Mouse (Mus musculus): Measurements from ENCODE around the gene Ttc7b.

The Ttc7b gene

DNA sequence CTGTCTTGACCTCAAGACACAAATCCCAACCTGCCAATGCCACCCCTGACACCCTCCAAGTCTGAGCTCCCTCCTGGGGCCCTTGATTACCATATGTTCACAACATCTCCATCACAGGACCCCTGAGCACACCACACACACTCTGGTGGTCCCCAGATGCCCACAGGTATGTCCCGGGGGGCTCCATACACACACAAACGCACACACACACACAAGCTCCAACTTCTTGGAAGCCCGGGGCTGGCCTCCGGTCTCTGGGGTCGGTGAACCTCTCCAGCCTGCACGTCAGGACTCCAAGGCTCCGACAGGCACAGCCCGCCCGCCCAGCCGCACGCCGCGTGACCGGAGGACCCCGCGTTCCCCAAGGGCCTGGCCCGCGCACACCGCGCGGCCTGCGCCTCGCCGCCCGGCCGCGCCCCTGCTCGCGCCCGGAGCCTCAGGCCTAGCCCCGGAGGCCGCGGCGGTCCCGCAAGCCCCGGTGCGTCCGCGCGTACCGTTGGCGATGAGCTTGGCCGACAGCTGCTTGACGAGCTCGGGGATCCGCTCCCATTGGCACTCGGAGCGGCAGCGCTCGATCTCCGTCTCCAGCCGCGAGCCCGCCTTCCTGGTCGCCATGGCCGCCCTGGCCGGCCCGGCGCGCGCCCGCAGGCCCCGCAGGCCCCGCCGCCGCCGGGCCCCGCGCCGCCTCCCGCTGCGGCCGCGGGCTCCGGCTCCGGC is 391 bp downstream of the Ttc7b start:
- peak; percentile 30 to 31 for DNase-seq

DNA sequence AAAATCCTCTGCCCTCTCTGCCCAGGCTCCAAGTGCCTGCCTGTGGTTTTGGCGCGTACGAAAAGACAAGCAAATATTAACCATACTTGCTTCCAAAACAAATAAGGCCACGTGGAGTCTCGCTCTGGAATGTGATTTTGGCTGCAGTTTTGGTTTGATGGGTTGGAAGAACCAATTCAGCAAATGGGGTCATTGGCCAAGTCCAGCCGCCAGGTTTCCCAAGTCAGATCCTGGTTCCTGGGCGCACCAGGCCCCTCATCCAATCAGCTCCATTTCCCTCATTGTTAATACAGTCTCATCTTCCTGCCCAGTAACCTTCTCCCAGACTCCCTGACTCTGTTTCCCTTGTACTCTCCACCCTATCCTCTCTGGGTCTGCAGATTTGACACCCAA is 946 bp downstream of the Ttc7b start:
- no peak for DNase-seq

DNA sequence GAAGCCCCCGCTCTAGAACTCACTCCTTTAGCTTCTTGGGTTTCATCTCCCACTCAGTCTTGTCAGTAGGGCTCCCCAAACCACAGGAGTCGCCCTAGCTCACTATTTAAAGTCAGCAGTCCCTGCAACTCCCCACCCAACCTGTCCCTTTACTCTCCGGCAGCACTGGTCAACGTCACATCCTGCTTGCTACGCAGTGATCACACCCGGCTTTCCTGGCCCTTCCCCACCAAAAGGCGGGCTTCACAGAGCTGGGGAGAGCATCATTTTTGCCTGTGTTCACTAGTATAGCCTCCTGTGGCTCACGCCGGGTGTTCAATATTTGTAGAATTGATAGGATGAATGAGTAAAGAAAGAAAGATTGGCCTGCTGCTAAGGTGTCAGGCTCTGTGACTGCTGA is 3.3 kb downstream of the Ttc7b start:
- no peak for DNase-seq

DNA sequence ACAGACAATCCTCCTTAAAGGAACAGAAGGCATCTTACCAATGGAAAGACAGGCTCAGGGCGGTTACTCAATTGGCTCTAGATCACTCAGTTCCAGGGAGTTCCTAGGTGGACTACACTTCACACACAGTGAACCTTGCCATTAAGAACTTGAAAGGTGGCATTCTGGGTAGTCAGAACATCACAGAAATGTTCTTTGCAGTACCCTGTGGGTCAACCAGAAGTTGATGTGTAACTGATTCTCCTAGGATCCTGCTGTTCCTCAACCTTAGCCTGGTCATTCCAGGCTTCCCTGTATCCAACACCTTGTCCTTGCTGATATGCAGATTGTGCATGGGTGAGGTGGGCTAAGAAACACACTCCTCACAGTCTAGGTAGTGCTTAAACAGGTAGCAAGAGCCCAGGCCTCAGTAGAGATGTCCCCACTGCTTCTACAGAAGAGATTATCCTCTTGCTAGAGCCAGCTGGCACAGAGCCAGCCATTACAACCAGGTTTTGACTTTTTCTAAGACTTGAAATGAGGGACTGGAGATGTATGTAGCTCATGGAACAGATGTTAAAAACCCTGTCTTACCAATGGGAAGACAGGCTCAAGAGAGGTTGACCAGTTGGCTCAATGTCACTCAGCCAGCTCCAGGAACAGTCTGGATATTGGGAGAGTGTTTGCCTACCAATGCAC is 4.3 kb downstream of the Ttc7b start:
- DNase-seq, result no peak

DNA sequence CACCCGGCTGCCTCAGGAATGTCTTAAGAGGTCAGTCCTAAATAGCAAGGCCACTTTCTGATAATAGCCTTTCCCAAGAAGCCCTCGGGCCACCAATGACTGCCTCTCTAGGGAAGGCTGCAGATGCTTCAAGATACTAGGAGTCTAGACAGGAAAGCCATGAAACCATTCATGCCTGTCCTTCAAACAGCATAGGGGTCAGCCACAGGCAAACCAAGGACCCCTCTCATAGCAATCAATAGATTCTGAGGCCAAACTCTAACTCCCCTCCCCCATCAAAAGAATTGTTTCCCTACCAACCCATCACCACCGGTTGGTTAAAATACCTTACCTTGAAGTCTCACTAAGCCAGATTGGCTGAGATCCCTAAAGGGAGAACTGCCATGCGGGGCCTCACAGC is 5.1 kb downstream of the Ttc7b start:
- DNase-seq, result no peak

DNA sequence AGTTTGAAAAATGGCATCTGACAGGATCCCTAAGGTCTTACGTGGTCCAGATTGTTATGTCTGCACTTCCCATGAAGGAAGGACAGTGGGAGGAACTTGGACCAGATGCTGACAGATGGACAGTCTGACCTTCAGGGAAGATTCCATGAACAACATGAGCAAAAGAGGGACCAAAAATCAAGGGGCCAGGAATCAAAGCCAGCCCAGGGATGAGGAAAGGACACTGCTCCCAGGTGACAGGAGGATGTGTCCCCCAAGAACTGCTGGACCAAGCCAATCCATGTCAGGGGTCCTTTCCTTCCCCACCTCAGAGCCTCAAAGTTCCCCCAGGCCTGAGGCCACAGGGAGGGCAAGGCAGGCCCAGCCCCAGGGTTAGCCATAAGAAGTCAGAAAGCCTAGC is 6.0 kb downstream of the Ttc7b start:
- no peak for DNase-seq

DNA sequence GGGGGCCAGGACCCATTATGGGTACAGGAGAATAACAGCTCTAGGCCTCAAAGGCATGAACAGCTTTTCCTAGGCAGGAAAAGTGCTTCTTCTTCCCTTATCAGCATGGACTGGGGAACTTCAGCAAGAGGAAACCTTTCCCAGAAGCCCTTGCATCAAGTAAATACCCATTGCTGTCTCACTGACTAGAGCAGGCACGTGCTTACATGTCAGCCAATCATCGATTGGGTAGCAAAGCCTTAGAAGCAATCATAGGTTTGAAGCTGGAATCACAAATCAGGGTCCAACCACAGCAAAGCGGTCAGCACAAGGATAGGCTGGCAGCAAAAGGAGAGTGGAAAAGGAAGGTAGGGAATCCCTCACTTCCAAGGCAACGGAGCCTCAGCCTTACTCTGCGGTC is 7.5 kb downstream of the Ttc7b start:
- no peak for DNase-seq

DNA sequence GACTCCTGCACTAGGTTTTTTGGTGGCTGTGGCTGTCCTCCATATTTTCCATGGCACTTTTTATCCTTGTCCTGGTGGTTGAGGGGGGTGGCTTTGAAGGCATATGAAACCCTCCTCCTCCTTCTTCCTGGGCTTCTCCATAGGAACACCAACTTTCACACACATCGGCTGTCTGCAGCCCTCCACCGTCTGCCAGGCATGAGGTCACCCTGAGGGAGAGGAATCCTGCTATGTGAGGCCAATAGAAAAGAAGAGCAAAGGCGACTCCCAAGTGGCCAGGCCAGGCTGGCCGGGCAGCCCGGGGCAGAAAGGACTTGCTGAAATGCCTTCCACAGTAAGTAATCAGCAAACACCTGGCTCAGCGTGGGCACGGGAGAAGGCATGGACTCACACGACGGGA is 8.0 kb downstream of the Ttc7b start:
- no peak for DNase-seq

DNA sequence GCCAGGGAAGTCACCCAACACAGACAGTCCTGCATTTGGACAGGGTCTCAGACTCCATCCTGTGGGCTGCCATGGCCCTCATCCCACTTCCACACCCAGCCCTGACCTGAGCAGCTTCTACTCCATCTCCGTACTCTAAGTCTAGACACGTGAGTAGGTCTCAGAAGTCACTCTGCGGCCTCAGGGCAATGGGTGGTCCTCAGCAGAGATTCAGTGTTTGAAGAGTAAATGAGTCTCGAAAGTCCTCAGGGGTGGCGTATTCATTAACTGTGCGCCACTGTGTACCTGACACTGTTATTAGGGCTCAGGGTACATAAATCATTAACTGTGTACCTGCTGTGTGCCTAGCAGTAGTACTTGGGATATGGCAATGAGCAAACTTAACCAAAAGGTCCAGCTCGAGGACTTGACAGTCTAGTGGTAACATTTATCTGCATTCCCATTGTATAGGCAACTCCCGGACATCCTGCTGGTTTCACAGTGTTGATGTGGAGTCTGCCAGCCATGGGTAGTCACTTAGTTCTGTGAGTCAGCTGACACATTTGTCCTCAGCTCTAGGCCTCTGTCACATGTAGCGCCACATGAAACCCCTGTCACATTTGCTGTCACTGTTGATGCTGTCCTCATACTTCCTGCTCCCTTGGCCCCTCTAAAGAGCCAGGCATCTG is 10.9 kb downstream of the Ttc7b start:
- DNase-seq, result no peak

DNA sequence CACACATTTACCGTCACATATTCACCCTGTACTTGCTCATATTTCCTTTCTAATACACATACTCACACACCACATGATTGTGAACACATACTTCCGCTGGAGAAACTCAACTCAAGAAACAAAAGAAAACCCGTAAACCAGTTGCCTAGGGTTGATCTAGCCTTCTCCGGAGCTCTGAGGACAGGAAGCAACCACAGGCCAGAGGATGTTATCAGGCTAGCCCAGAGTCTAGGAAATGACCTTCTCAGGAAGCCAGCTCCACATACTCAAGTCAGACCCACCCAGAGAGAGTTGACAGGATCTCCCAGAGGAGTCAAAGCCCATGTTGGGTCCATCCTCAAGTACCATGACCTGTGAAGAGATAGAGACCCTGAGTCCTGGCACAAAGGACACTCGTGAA is 12.0 kb downstream of the Ttc7b start:
- DNase-seq, result no peak

DNA sequence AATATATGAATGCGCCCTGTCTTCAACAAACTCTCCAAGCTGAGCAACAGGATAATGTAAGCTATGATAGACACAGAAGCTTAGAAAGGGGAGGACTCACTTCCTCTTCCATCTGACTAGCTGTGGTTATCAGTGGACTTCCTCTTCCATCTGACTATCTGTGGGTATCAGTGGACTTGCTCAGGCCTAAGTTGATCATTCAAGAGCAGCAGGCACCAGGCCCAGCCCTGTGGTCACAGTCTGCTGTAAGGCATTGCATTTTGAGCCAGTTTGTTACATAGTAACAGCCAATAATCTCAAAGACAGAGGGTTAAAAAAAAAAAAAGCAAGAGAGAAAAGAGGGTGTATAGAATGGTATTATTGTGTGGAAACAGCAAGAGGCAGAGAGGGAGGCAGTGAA is 15.1 kb downstream of the Ttc7b start:
- DNase-seq, result no peak

DNA sequence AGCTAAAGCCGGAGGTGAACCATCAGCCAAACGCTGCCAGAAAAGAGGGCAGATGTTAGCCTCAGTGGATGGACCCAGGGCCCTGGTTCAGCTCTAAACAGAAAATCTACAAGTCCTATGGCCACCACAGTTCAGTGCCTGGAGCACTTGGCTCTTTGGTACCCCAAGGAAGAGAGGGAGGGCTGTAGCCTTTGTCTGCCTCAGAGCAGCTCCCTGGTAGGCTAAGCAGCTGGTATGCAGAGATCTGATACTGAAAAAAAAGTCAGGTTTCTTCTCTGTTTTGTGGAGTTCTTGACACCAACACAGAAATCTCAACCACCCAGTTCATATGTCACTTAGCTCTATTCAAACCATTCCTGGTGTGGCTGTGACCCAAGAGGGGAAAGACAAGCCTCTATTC is 16.0 kb downstream of the Ttc7b start:
- no peak for DNase-seq

DNA sequence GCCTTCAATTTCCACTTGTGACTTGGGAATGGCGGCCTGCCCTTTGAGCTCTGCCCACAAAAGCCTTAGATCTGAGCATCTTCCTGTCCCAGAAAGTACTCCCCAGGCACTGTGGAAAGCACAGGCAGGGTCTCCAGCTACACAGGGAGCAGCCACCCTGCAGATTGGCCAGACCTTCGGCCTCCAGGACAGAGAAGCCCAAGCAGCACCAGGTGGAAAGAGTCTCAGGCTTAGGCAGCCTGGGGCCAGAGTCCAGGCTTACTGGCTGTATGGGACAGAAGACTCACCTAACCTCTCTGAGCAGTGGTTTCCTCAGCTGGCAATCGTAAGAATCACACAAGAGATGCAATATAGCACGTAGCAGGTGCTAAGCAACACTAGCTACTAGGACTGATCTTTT is 17.0 kb downstream of the Ttc7b start:
- no peak for DNase-seq

DNA sequence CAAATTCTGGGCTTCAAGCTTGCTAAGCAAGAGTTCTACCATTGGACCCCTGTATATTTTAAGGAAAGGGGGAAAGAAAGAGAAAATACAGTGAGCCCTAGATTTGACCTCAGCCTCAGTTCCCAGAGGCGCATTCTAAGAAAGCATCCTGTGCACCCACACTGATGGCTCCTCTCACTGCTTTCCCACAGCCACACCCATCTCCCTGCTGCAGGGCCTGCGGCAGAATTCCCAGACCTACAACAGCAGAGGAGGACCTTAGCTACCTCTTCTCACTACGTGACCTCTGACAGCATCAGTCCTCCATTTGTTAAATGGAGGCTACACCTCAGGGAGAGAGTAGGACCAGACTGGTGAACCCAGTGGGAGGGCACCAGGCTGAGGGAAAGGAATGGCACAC is 18.1 kb downstream of the Ttc7b start:
- DNase-seq, result no peak

DNA sequence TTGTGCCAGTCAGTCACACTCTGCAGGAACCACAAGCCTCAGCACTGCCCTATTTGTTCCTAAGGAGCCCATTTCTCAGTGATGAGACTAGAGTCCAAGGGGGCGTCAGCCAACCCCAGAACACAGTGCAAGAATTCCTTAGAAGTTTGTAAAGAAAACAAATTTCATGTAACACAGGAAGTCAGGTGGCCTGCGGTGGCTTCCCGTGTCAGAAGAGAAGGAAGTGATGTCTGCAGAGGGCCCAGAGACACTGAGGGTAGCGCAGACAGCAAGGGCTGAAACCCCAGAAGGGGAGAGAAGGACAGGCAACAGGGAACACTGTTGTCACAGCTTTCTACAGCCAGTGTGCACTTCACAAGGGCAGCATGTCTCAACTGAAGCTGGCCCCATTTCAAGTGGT is 19.4 kb downstream of the Ttc7b start:
- peak; percentile 53 to 68 for DNase-seq

DNA sequence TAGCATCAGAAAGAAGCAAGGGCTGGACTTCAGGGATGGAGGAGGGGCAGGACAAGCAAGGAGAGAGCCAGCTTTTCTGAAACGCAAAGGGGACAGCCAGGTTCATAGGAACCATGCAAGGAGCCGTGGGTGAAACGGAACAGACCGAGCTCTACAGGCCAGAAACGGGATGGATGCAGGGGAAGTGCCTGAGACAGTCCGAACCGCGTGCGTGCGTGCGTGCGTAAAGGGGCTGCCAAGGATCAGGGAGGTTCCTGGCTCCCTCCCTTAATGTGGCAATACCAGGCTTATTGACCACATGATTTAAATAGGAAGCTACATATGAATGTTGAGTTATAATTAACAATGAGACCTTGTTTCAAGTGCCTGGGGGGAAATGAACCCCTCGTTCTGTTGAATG is 21.2 kb downstream of the Ttc7b start:
- no peak for DNase-seq

DNA sequence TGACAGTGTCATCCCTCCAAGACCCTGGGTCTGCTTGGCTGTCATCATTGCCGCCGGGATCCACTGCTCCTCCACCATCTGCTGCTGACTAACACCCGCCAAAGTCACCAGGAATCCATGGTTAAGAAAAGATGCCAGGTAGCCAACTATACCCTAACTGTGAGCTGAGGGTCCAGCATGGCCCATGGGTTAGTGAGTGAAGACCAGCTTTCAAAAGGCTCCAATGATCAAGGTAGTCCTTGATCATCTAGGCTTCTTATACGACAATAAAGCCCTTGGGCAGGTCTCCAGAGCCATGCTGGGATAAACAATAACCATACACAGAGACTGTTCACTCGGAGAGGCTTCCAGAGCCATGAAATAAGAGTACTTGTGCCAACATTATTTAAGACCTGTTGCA is 22.6 kb downstream of the Ttc7b start:
- DNase-seq, result no peak

DNA sequence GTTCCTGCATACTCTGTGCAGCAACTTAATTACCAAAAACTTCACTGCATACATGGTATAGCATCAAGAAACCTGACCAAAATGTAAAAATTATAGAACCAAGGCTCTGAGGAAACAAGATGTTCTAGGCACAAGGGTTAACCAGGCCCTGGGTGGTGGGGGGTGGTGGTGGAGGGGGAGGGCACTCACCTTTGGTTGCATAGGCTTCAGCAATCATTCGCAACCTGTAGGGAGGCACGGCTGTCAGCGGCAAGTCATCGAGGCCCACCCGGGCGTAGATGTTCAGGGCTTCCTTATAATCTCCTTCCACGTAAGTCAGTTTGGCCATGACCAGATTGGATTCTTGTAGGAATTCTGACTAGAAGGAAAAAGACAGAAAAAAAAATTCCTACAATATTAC is 25.5 kb downstream of the Ttc7b start:
- no peak for DNase-seq

DNA sequence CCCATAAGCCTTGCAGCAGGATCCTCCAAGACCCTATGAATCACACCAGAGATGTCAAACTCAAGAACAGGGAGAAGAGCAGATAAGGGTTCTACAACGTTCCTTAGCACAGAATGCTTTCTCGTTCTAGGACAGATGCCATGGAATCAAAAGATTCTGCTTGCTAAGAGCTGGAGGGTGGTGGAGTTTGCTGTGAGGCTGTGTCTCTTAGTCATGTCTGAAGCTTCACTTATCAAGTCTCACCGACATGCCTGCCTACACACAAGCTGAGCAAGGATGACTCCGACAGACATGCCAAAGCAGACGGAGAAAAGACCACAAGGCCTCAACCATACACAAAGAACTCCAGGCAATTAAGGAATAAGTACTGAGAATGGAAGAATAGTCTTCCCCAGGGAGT is 27.4 kb downstream of the Ttc7b start:
- no peak for DNase-seq

DNA sequence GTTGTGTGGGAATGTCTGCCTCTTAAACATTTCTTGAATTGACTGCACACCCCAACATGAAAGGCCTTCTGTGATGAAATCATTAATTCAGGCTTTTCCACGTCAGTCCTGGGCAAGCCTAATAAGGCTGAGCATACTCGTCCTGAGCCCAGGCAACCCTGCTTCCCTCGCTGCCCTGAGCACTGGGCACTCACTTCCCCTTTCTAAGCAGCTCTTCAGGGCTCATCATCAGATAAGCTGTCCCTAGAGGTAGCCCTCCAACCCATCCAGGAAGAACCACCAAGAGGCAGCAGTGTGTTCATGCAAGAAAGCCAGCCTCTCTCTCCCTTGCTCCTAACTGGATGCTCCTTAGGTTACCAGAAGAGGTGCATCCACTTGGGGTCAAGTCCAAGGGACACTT is 27.9 kb downstream of the Ttc7b start:
- no peak for DNase-seq

DNA sequence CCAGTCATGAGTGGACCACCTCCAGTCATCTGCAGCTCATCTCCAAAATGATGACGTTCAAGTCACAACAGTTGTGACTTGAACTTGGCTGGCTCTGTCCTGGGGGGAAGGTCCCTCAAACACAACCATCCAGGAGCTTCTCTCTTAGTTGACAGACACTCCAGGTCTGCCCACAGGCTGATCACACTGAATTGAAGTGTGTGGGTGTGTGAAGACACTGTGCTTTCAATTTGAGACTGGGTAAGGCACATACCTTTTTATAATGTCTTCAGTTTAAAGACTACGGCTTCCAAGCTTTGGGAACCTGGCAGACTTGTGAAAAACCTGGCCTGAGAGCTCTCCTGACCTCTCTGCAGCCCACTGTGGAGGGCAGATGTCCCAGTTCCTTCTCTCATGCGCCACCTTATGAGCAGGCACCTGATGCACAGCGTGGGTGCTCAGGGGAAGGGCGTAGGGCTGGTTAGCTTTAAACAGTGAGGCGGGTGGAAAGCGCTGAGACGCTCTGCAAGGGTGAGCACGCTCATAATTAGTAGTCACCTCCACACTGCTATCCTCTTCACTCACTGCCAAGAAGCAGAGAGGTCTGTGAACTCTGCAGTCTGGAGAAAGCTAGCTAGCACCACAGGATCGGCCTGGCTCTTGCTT is 28.5 kb downstream of the Ttc7b start:
- no peak for DNase-seq

DNA sequence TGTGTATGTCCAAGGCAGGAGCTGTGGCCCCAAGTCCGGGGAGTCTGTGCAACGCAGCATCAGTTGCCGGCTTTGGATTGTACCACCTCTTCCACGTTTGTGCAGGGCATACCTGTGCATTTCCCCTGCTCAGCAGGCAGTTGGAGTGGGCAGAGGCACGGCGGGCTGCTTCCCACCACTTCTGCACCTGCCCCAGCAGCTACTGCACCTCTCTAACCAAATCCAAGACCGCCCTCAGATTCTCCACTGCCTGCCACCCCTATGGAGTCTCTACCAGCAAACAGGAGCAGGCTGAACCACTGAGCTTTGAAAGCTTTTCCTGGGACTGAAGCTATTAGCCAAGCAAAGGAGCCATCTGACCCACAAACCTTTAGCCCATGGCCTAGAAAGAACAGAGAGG is 30.8 kb downstream of the Ttc7b start:
- no peak for DNase-seq

DNA sequence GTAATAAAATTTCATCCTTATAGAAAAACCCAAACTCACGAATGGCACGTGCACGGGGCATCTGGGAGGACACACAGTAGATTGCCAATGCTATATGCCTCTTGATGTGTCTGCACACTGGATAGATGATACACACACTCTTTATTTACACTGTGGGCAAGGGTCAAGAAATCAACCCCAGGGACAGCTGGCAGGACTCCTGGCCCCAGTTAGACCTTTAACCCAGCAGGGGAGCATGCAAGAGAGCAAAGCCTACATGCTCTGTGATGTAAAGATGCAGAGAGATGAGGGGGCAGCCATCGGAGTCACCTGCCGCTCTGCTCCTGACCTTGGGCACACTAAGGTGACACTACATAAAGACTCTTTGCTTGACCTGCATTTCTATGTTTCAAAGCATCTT is 32.3 kb downstream of the Ttc7b start:
- no peak for DNase-seq

DNA sequence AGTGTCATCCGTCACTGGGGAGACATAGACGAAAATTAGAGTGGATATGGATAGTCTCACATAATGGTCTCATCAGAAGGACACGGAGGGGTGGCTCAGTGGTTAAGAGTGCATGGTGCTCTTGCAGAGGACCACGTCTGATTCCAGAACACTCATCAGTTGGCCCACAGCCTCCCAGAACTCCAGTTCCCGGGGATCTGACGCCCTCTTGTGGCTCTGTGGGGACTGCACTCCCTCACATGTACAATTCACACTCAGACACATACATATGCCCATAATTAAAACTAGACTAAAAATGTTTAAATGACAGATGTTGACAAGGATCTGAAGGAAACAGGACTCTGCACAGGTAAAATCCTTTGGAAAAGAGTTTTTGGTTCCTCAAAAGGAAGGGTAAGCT is 34.4 kb downstream of the Ttc7b start:
- DNase-seq, result no peak

Measured in thymus, adult 18-20 months (tissue).